Mouse (Mus musculus): Measurements from ENCODE around the gene Trp53.
A peak's percentile ranks its signal among the peaks of the same experiment; 100 is the strongest.
"Not testable (repeated sequence)": the region's sequence is repeated elsewhere in the genome, so short reads cannot be mapped to it uniquely, and the experiment has no call there.

Gene Trp53

GRCm38 (mm10) chr11:69624339-69624738 is 44.2 kb downstream of the Trp53 start:
- not testable (repeated sequence) for DNase-seq (ENCODE audit: low read depth, low spot score)

- DNase-seq (ENCODE audit: low read depth, low spot score) = peak; percentile 93
Observed at GRCm38 (mm10) chr11:69628286-69628685, 48.1 kb downstream of the Trp53 start.

- DNase-seq (ENCODE audit: low read depth, low spot score) = peak; percentile 68
Observed at GRCm38 (mm10) chr11:69629802-69630201, 49.6 kb downstream of the Trp53 start.

- DNase-seq (ENCODE audit: low read depth, low spot score) = peak; percentile 100
Observed at GRCm38 (mm10) chr11:69632284-69633089, 52.3 kb downstream of the Trp53 start, which contains the start of gene Fxr2. TSS of gene Fxr2 (plus strand) at chr11:69632990.

- peak; percentile 31 for DNase-seq (ENCODE audit: low read depth, low spot score)
Observed at GRCm38 (mm10) chr11:69633128-69633866, 53.1 kb downstream of the Trp53 start.

GRCm38 (mm10) chr11:69635471-69635870 is 55.3 kb downstream of the Trp53 start:
- no peak for DNase-seq (ENCODE audit: low read depth, low spot score)

Measured in 3T3-L1 (cell line).